Mouse (Mus musculus) heart, embryonic 13.5 days (tissue): ENCODE data around the gene Cnn3. TPM values are rescaled to one million over a fixed set of nuclear protein-coding genes. Genes with fewer than 3 reads are reported as not detected.

ENCODE experiments used
- ATAC-seq: fragments of 200-750 bp; cut with Nextera tagmentation; 2 replicates; pipeline ENCODE4 v1.8.0; 2017; ENCODE audit warnings: moderate TSS enrichment; ENCODE audit not compliant: insufficient number of reproducible peaks, low FRiP score, low TSS enrichment; ENCODE audit errors: extremely low read depth
- H3K27ac ChIP-seq: fragments of 300-500 bp; sonication (generic); replicated peaks from 2 replicates; pipeline ENCODE4 v1.5.1; 2015; ENCODE audit warnings: moderate library complexity, mild to moderate bottlenecking, inconsistent platforms
- H3K27me3 ChIP-seq: fragments of 300-500 bp; sonication (generic); replicated peaks from 2 replicates; pipeline ENCODE4 v1.6.1; 2015; ENCODE audit warnings: mild to moderate bottlenecking, inconsistent platforms
- H3K36me3 ChIP-seq: fragments of 300-500 bp; sonication (generic); 2 replicates; pipeline ENCODE4 v1.6.1; 2015; ENCODE audit warnings: mild to moderate bottlenecking, inconsistent platforms
- H3K4me1 ChIP-seq: fragments of 300-500 bp; sonication (generic); 2 replicates; pipeline ENCODE4 v1.6.1; 2015; ENCODE audit warnings: inconsistent platforms
- H3K4me2 ChIP-seq: fragments of 300-500 bp; sonication (generic); 2 replicates; pipeline ENCODE4 v1.6.1; 2015; ENCODE audit warnings: inconsistent platforms, mild to moderate bottlenecking, moderate library complexity
- H3K4me3 ChIP-seq: fragments of 300-500 bp; sonication (generic); 2 replicates; pipeline ENCODE4 v1.5.1; 2015; ENCODE audit warnings: moderate library complexity, mild to moderate bottlenecking, inconsistent platforms
- H3K9ac ChIP-seq: fragments of 300-500 bp; sonication (generic); 2 replicates; pipeline ENCODE4 v1.6.1; 2015; ENCODE audit warnings: inconsistent platforms, mild to moderate bottlenecking, moderate library complexity
- H3K9me3 ChIP-seq: fragments of 300-500 bp; sonication (generic); 2 replicates; pipeline ENCODE4 v1.6.1; 2016; ENCODE audit warnings: inconsistent platforms
- WGBS: fragments of 180-500 bp; shearing (Covaris S2); methylation state at CpG from one replicate; pipeline ENCODE4 v1.1.7; 2015; ENCODE audit warnings: mixed read lengths; 5-methylcytosine and 5-hydroxymethylcytosine counted together
- polyA plus RNA-seq: library from polyadenylated mRNA; unstranded; fragments of >200 nt; fragmentation: Nextera tagmentation; extraction: Ambion mirVana; gene quantifications from 2 replicates; pipeline ENCODE4 v1.2.1, GENCODE M21; 2015

The Cnn3 gene
- polyA plus RNA-seq, 1 experiment from 2014 or later: 400 TPM

GRCm38 (mm10) chr3:121474738-121475137 is 48.4 kb downstream of the Cnn3 start:
- Histone ChIP-seq H3K4me3 (no peak overlapping the region), H3K27me3 (peaks cover 10% of the 10 kb centered on the region; the same call in 1 of the 2 replicates), H3K4me1 (peaks cover 3% of the 10 kb centered on the region), H3K9ac (no peak overlapping the region), H3K36me3 (no peaks in the 10 kb centered on the region), H3K27ac (no peak overlapping the region), H3K4me2 (no peak overlapping the region), H3K9me3 (no peaks in the 10 kb centered on the region)
- 46% methylated on average over 3 of the region's 3 CpGs for WGBS
- no peak for ATAC-seq

GRCm38 (mm10) chr3:121480030-121480960 is 54.0 kb downstream of the Cnn3 start:
- H3K4me1 ChIP-seq: peaks cover 22% of the 10 kb centered on the region
- no peak overlapping the region for H3K9ac ChIP-seq
- H3K9me3 ChIP-seq: no peaks in the 10 kb centered on the region
- no peak overlapping the region for H3K4me2 ChIP-seq
- H3K4me3 ChIP-seq: no peak overlapping the region
- H3K27ac ChIP-seq: no peak overlapping the region
- WGBS: 56% methylated on average over 26 of the region's 26 CpGs
- H3K27me3 ChIP-seq: peaks cover 11% of the 10 kb centered on the region; the same call in 1 of the 2 replicates
- ATAC-seq: no peak
- no peaks in the 10 kb centered on the region for H3K36me3 ChIP-seq

GRCm38 (mm10) chr3:121480961-121481436 is 54.7 kb downstream of the Cnn3 start:
- no peak overlapping the region for H3K9ac ChIP-seq
- H3K27ac ChIP-seq: no peak overlapping the region

GRCm38 (mm10) chr3:121481564-121481963 is 55.3 kb downstream of the Cnn3 start:
- ATAC-seq: no peak
- H3K36me3 ChIP-seq: no peaks in the 10 kb centered on the region
- H3K9ac ChIP-seq: no peak overlapping the region
- H3K4me3 ChIP-seq: no peak overlapping the region
- no peaks in the 10 kb centered on the region for H3K9me3 ChIP-seq
- H3K27ac ChIP-seq: no peak overlapping the region
- H3K4me2 ChIP-seq: no peak overlapping the region
- H3K4me1 ChIP-seq: peaks cover 22% of the 10 kb centered on the region
- 24% methylated on average over 6 of the region's 6 CpGs for WGBS
- H3K27me3 ChIP-seq: peaks cover 11% of the 10 kb centered on the region; the same call in 1 of the 2 replicates

More at GRCm38 (mm10) chr3:121480961-121481436, 54.7 kb downstream of the Cnn3 start:
- no peak for ATAC-seq
- H3K36me3 ChIP-seq: no peaks in the 10 kb centered on the region
- no peaks in the 10 kb centered on the region for H3K9me3 ChIP-seq
- H3K27me3 ChIP-seq: peaks cover 11% of the 10 kb centered on the region; the same call in 1 of the 2 replicates
- WGBS: 69% methylated on average over 7 of the region's 8 CpGs
- no peak overlapping the region for H3K4me2 ChIP-seq
- peaks cover 22% of the 10 kb centered on the region for H3K4me1 ChIP-seq
- H3K4me3 ChIP-seq: no peak overlapping the region

GRCm38 (mm10) chr3:121483266-121484161 is 57.2 kb downstream of the Cnn3 start:
- Histone ChIP-seq H3K27ac (no peak overlapping the region), H3K4me2 (no peak overlapping the region), H3K4me1 (peaks cover 22% of the 10 kb centered on the region), H3K36me3 (no peaks in the 10 kb centered on the region), H3K27me3 (peaks cover 11% of the 10 kb centered on the region; the same call in 1 of the 2 replicates), H3K9ac (no peak overlapping the region), H3K9me3 (no peaks in the 10 kb centered on the region), H3K4me3 (no peak overlapping the region)
- no peak for ATAC-seq
- 53% methylated on average over 25 of the region's 25 CpGs for WGBS

GRCm38 (mm10) chr3:121485201-121485600 is 58.9 kb downstream of the Cnn3 start:
- Histone ChIP-seq H3K4me1 (peaks cover 37% of the 10 kb centered on the region), H3K9ac (no peak overlapping the region), H3K27me3 (no peaks in the 10 kb centered on the region), H3K4me2 (no peak overlapping the region), H3K9me3 (no peaks in the 10 kb centered on the region), H3K4me3 (no peak overlapping the region), H3K36me3 (no peaks in the 10 kb centered on the region), H3K27ac (no peak overlapping the region)
- WGBS: 73% methylated on average over 2 of the region's 2 CpGs
- ATAC-seq: no peak

- Histone ChIP-seq H3K36me3 (no peaks in the 10 kb centered on the region), H3K4me1 (peaks cover 31% of the 10 kb centered on the region), H3K27ac (peak overlapping the region; percentile 8), H3K4me2 (no peak overlapping the region), H3K27me3 (no peaks in the 10 kb centered on the region), H3K4me3 (no peak overlapping the region), H3K9me3 (no peaks in the 10 kb centered on the region), H3K9ac (no peak overlapping the region)
- no peak for ATAC-seq
- 70% methylated on average over 12 of the region's 12 CpGs for WGBS
Measured at GRCm38 (mm10) chr3:121489462-121490118, 63.3 kb downstream of the Cnn3 start.

GRCm38 (mm10) chr3:121490941-121491340 is 64.6 kb downstream of the Cnn3 start:
- no peaks in the 10 kb centered on the region for H3K36me3 ChIP-seq
- no peak overlapping the region for H3K4me3 ChIP-seq
- H3K4me2 ChIP-seq: no peak overlapping the region
- ATAC-seq: no peak
- H3K27me3 ChIP-seq: no peaks in the 10 kb centered on the region
- H3K9ac ChIP-seq: no peak overlapping the region
- peaks cover 27% of the 10 kb centered on the region for H3K4me1 ChIP-seq
- no peaks in the 10 kb centered on the region for H3K9me3 ChIP-seq
- WGBS: 39% methylated on average over 5 of the region's 5 CpGs
- 0 out of 2 replicates have a peak overlapping the region, but pooled peaks have one; percentile 0 for H3K27ac ChIP-seq

- no peak overlapping the region for H3K4me2 ChIP-seq
- peaks cover 27% of the 10 kb centered on the region for H3K4me1 ChIP-seq
- no peak overlapping the region for H3K4me3 ChIP-seq
- no peak for ATAC-seq
- H3K27me3 ChIP-seq: no peaks in the 10 kb centered on the region
- no peaks in the 10 kb centered on the region for H3K9me3 ChIP-seq
- no peak overlapping the region for H3K27ac ChIP-seq
- WGBS: 55% methylated on average over 5 of the region's 5 CpGs
- no peak overlapping the region for H3K9ac ChIP-seq
- H3K36me3 ChIP-seq: no peaks in the 10 kb centered on the region
Measured at GRCm38 (mm10) chr3:121492026-121492425, 65.7 kb downstream of the Cnn3 start.

GRCm38 (mm10) chr3:121493997-121494421 is 67.7 kb downstream of the Cnn3 start:
- Histone ChIP-seq H3K36me3 (no peaks in the 10 kb centered on the region), H3K9me3 (no peaks in the 10 kb centered on the region), H3K27me3 (no peaks in the 10 kb centered on the region), H3K4me3 (no peak overlapping the region), H3K27ac (no peak overlapping the region), H3K4me2 (no peak overlapping the region), H3K9ac (no peak overlapping the region), H3K4me1 (peaks cover 23% of the 10 kb centered on the region)
- ATAC-seq: no peak
- 73% methylated on average over 7 of the region's 7 CpGs for WGBS
